Mouse (Mus musculus) heart, postnatal 0 days (tissue): ENCODE data around the gene Srp54c.

ENCODE experiments used
- CTCF ChIP-seq: IDR thresholded peaks from 2 replicates; pipeline ENCODE4 v1.5.1; 2016; ENCODE audit warnings: antibody characterized with exemption, control low read depth, low read depth
- EP300 ChIP-seq: IDR thresholded peaks from 2 replicates; pipeline ENCODE4 v1.6.1; 2016; ENCODE audit warnings: antibody characterized with exemption, low read depth

GRCm38 (mm10) chr12:55302485-55303441 is 72.8 kb downstream of the Srp54c start, which contains the start of gene Ppp2r3c:
- no peak for TF ChIP-seq CTCF
- no peak for TF ChIP-seq EP300
